Mouse (Mus musculus) stomach, embryonic 16.5 days (tissue): ENCODE measurements around the gene Gtdc1. TPM values are rescaled to one million over a fixed set of nuclear protein-coding genes. Genes with fewer than 3 reads are reported as not detected.
A peak's percentile ranks its signal among the peaks of the same experiment; 100 is the strongest.
"Not testable (repeated sequence)": the region's sequence is repeated elsewhere in the genome, so short reads cannot be mapped to it uniquely, and the experiment has no call there.

ENCODE experiments used
- ATAC-seq: fragments of 200-750 bp; cut with Nextera tagmentation; 2 replicates; pipeline ENCODE4 v1.8.0; 2017; ENCODE audit warnings: moderate number of reproducible peaks, moderate TSS enrichment; ENCODE audit not compliant: insufficient read depth, low FRiP score
- H3K27ac ChIP-seq: fragments of 300-500 bp; sonication (generic); 2 replicates; pipeline ENCODE4 v1.5.1; 2014; ENCODE audit warnings: low read length
- H3K27me3 ChIP-seq: fragments of 300-500 bp; sonication (generic); 2 replicates; pipeline ENCODE4 v1.6.1; 2014; ENCODE audit warnings: low read length, control low read depth, mixed read lengths; ENCODE audit not compliant: control insufficient read depth, insufficient read depth
- H3K36me3 ChIP-seq: fragments of 300-500 bp; sonication (generic); 2 replicates; pipeline ENCODE4 v1.6.1; 2014; ENCODE audit warnings: low read length; ENCODE audit not compliant: control insufficient read depth, insufficient read depth
- H3K4me1 ChIP-seq: fragments of 300-500 bp; sonication (generic); 2 replicates; pipeline ENCODE4 v1.6.1; 2014; ENCODE audit warnings: low read length, control low read depth, mixed read lengths; ENCODE audit not compliant: control insufficient read depth, insufficient read depth
- H3K4me2 ChIP-seq: fragments of 300-500 bp; sonication (generic); 2 replicates; pipeline ENCODE4 v1.6.1; 2014; ENCODE audit warnings: low read depth, low read length, mixed read lengths
- H3K4me3 ChIP-seq: fragments of 300-500 bp; sonication (generic); replicated peaks from 2 replicates; pipeline ENCODE4 v1.5.1; 2014; ENCODE audit warnings: mild to moderate bottlenecking, low read length
- H3K9ac ChIP-seq: fragments of 300-500 bp; sonication (generic); 2 replicates; pipeline ENCODE4 v1.6.1; 2014; ENCODE audit warnings: low read length
- H3K9me3 ChIP-seq: fragments of 300-500 bp; sonication (generic); replicated peaks from 2 replicates; pipeline ENCODE4 v1.6.1; 2016; ENCODE audit warnings: low read length, control low read depth; ENCODE audit not compliant: control insufficient read depth
- WGBS: fragments of 180-500 bp; shearing (Covaris S2); extraction: QIAGEN DNeasy Blood & Tissue Kit; methylation state at CpG from one replicate; pipeline ENCODE4 v1.1.7; 2014; 5-methylcytosine and 5-hydroxymethylcytosine counted together
- polyA plus RNA-seq: library from polyadenylated mRNA; unstranded; fragments of >200 nt; fragmentation: Nextera tagmentation; extraction: Ambion mirVana; gene quantifications from 2 replicates; pipeline ENCODE4 v1.2.1, GENCODE M21; 2015

Gene Gtdc1
- polyA plus RNA-seq, 1 experiment from 2014 or later = 11.3 TPM

GRCm38 (mm10) chr2:44625154-44625553 is 302.3 kb downstream of the Gtdc1 start:
- no peaks in the 10 kb centered on the region for H3K4me1 ChIP-seq
- no peak overlapping the region for H3K9ac ChIP-seq
- no peaks in the 10 kb centered on the region for H3K27me3 ChIP-seq
- no peak for ATAC-seq
- no peak overlapping the region for H3K27ac ChIP-seq
- H3K9me3 ChIP-seq = no peaks in the 10 kb centered on the region
- no peak overlapping the region for H3K4me3 ChIP-seq
- WGBS = 73% methylated on average over 3 of the region's 3 CpGs
- no peaks in the 10 kb centered on the region for H3K36me3 ChIP-seq
- no peak overlapping the region for H3K4me2 ChIP-seq

GRCm38 (mm10) chr2:44622471-44622870 is 305.0 kb downstream of the Gtdc1 start:
- ATAC-seq = no peak
- H3K4me2 ChIP-seq = no peak overlapping the region
- no peaks in the 10 kb centered on the region for H3K36me3 ChIP-seq
- H3K9me3 ChIP-seq = no peaks in the 10 kb centered on the region
- no peak overlapping the region for H3K4me3 ChIP-seq
- 89% methylated on average over 3 of the region's 3 CpGs for WGBS
- H3K4me1 ChIP-seq = no peaks in the 10 kb centered on the region
- H3K9ac ChIP-seq = no peak overlapping the region
- H3K27ac ChIP-seq = no peak overlapping the region
- no peaks in the 10 kb centered on the region for H3K27me3 ChIP-seq

- WGBS = 87% methylated on average over 3 of the region's 3 CpGs
Measured at GRCm38 (mm10) chr2:44599653-44600052, 327.8 kb downstream of the Gtdc1 start.

GRCm38 (mm10) chr2:44594276-44594675 is 333.2 kb downstream of the Gtdc1 start:
- H3K4me3 ChIP-seq = no peak overlapping the region

More at GRCm38 (mm10) chr2:44599653-44600052, 327.8 kb downstream of the Gtdc1 start:
- not testable (repeated sequence) for H3K4me1 ChIP-seq, H3K27me3 ChIP-seq, H3K27ac ChIP-seq, H3K4me3 ChIP-seq, H3K9ac ChIP-seq, H3K4me2 ChIP-seq, ATAC-seq, H3K9me3 ChIP-seq, H3K36me3 ChIP-seq

GRCm38 (mm10) chr2:44590881-44591280 is 336.6 kb downstream of the Gtdc1 start:
- H3K4me3 ChIP-seq = no peak overlapping the region
- peaks cover 6% of the 10 kb centered on the region for H3K4me1 ChIP-seq
- WGBS = 42% methylated on average over 4 of the region's 4 CpGs
- H3K9me3 ChIP-seq = no peaks in the 10 kb centered on the region
- H3K27me3 ChIP-seq = no peaks in the 10 kb centered on the region
- H3K4me2 ChIP-seq = no peak overlapping the region
- H3K36me3 ChIP-seq = no peaks in the 10 kb centered on the region
- H3K27ac ChIP-seq = no peak overlapping the region
- H3K9ac ChIP-seq = no peak overlapping the region
- no peak for ATAC-seq

More at GRCm38 (mm10) chr2:44594276-44594675, 333.2 kb downstream of the Gtdc1 start:
- Histone ChIP-seq H3K27ac (no peak overlapping the region), H3K36me3 (no peaks in the 10 kb centered on the region), H3K4me1 (peaks cover 6% of the 10 kb centered on the region), H3K27me3 (no peaks in the 10 kb centered on the region), H3K4me2 (no peak overlapping the region), H3K9ac (no peak overlapping the region), H3K9me3 (no peaks in the 10 kb centered on the region)
- ATAC-seq = no peak
- WGBS = 77% methylated on average over 1 of the region's 1 CpGs

GRCm38 (mm10) chr2:44584061-44584460 is 343.4 kb downstream of the Gtdc1 start:
- no peak for ATAC-seq
- Histone ChIP-seq H3K27ac (no peak overlapping the region), H3K9me3 (no peaks in the 10 kb centered on the region), H3K4me3 (no peak overlapping the region), H3K4me2 (no peak overlapping the region), H3K9ac (no peak overlapping the region), H3K36me3 (0 out of 2 replicates have a peak, but pooled peaks cover 5% of the 10 kb centered on the region), H3K27me3 (no peaks in the 10 kb centered on the region), H3K4me1 (no peaks in the 10 kb centered on the region)

- Histone ChIP-seq H3K4me2 (no peak overlapping the region), H3K9me3 (no peaks in the 10 kb centered on the region), H3K4me1 (no peaks in the 10 kb centered on the region), H3K27me3 (no peaks in the 10 kb centered on the region), H3K27ac (no peak overlapping the region; the same call in 1 of the 2 replicates), H3K36me3 (0 out of 2 replicates have a peak, but pooled peaks cover 5% of the 10 kb centered on the region), H3K4me3 (no peak overlapping the region), H3K9ac (no peak overlapping the region)
- no peak for ATAC-seq
Measured at GRCm38 (mm10) chr2:44583491-44583890, 344.0 kb downstream of the Gtdc1 start.

- no peak for ATAC-seq
- WGBS = 52% methylated on average over 3 of the region's 3 CpGs
- Histone ChIP-seq H3K27ac (peak overlapping the region; percentile 88), H3K36me3 (no peaks in the 10 kb centered on the region), H3K4me2 (peak overlapping the region; percentile 25), H3K9me3 (no peaks in the 10 kb centered on the region), H3K4me1 (no peaks in the 10 kb centered on the region), H3K4me3 (no peak overlapping the region), H3K9ac (no peak overlapping the region), H3K27me3 (no peaks in the 10 kb centered on the region)
Measured at GRCm38 (mm10) chr2:44571810-44572209, 355.6 kb downstream of the Gtdc1 start.

GRCm38 (mm10) chr2:44571156-44571555 is 356.3 kb downstream of the Gtdc1 start:
- Histone ChIP-seq H3K27ac (peak overlapping the region; percentile 88), H3K9ac (peak overlapping the region; percentile 56; the same call in 1 of the 2 replicates), H3K4me3 (no peak overlapping the region), H3K4me2 (peak overlapping the region; percentile 25; the same call in 1 of the 2 replicates), H3K4me1 (no peaks in the 10 kb centered on the region), H3K9me3 (no peaks in the 10 kb centered on the region), H3K36me3 (no peaks in the 10 kb centered on the region), H3K27me3 (no peaks in the 10 kb centered on the region)
- ATAC-seq = no peak
- WGBS = 53% methylated on average over 9 of the region's 9 CpGs
